Mouse (Mus musculus) T-cell, adult 66 days (primary cell): ENCODE measurements around the gene Pawr. TPM values are rescaled to one million over a fixed set of nuclear protein-coding genes. Genes with fewer than 3 reads are reported as not detected.

Source experiments
- total RNA-seq, 2 experiments: library from RNA; stranded (reverse); gene quantifications; 3 replicates in 1 of 2; 4 replicates in 1 of 2; pipeline ENCODE4 v1.2.4; 2023

Gene Pawr
- not detected for total RNA-seq

GRCm38 (mm10) chr10:108331784-108332561 is at the start of gene Pawr:
Gene Pawr (plus strand): TSS chr10:108332121.

Other genes starting within 250 kb of the Pawr start
- 100 to 1,000 TPM; 225 to 232 TPM for gene Ppp1r12a, start 169.9 kb upstream of the Pawr start, total RNA-seq